Mouse (Mus musculus) embryonic facial prominence, embryonic 15.5 days (tissue): ENCODE measurements around the gene Tas2r143. TPM values are rescaled to one million over a fixed set of nuclear protein-coding genes. Genes with fewer than 3 reads are reported as not detected.

Experiments
- ATAC-seq: fragments of 200-750 bp; cut with Nextera tagmentation; 2 replicates; pipeline ENCODE4 v1.8.0; 2017; ENCODE audit warnings: low read depth, moderate TSS enrichment; ENCODE audit not compliant: insufficient number of reproducible peaks, low FRiP score, low TSS enrichment
- H3K27ac ChIP-seq: fragments of 300-500 bp; sonication (generic); replicated peaks from 2 replicates; pipeline ENCODE4 v1.5.1; 2015; ENCODE audit warnings: mild to moderate bottlenecking, inconsistent platforms
- H3K27me3 ChIP-seq: fragments of 300-500 bp; sonication (generic); 2 replicates; pipeline ENCODE4 v1.6.1; 2015; ENCODE audit warnings: inconsistent platforms
- H3K36me3 ChIP-seq: fragments of 300-500 bp; sonication (generic); 2 replicates; pipeline ENCODE4 v1.6.1; 2015; ENCODE audit warnings: mild to moderate bottlenecking, inconsistent platforms
- H3K4me1 ChIP-seq: fragments of 300-500 bp; sonication (generic); 2 replicates; pipeline ENCODE4 v1.6.1; 2015; ENCODE audit warnings: inconsistent platforms
- H3K4me2 ChIP-seq: fragments of 300-500 bp; sonication (generic); replicated peaks from 2 replicates; pipeline ENCODE4 v1.6.1; 2015; ENCODE audit warnings: mild to moderate bottlenecking, inconsistent platforms
- H3K4me3 ChIP-seq: fragments of 300-500 bp; sonication (generic); replicated peaks from 2 replicates; pipeline ENCODE4 v1.5.1; 2015; ENCODE audit warnings: mild to moderate bottlenecking, inconsistent platforms
- H3K9ac ChIP-seq: fragments of 300-500 bp; sonication (generic); 2 replicates; pipeline ENCODE4 v1.6.1; 2015; ENCODE audit warnings: inconsistent platforms
- H3K9me3 ChIP-seq: fragments of 300-500 bp; sonication (generic); replicated peaks from 2 replicates; pipeline ENCODE4 v1.6.1; 2016; ENCODE audit warnings: inconsistent platforms
- WGBS: fragments of 180-500 bp; shearing (Covaris S2); methylation state at CpG from one replicate; pipeline ENCODE4 v1.1.7; 2015; 5-methylcytosine and 5-hydroxymethylcytosine counted together
- polyA plus RNA-seq: library from polyadenylated mRNA; unstranded; fragments of >200 nt; fragmentation: Nextera tagmentation; extraction: Ambion mirVana; gene quantifications from 2 replicates; pipeline ENCODE4 v1.2.1, GENCODE M21; 2015

Tas2r143 gene
- polyA plus RNA-seq, 1 experiment from 2014 or later = not detected

- Histone ChIP-seq H3K4me1 (peaks cover 18% of the 10 kb centered on the region), H3K4me3 (no peak overlapping the region), H3K36me3 (no peaks in the 10 kb centered on the region), H3K9me3 (no peaks in the 10 kb centered on the region), H3K27ac (peak overlapping the region; percentile 18; the same call in 1 of the 2 replicates), H3K27me3 (no peaks in the 10 kb centered on the region), H3K9ac (no peak overlapping the region), H3K4me2 (no peak overlapping the region)
- ATAC-seq = no peak
- WGBS = 37% methylated on average over 3 of the region's 3 CpGs
Measured at GRCm38 (mm10) chr6:42379551-42379950, 20.5 kb upstream of the Tas2r143 start.

GRCm38 (mm10) chr6:42380416-42381144 is 19.5 kb upstream of the Tas2r143 start:
- Histone ChIP-seq H3K4me3 (no peak overlapping the region), H3K4me1 (peaks cover 10% of the 10 kb centered on the region), H3K9ac (no peak overlapping the region), H3K36me3 (no peaks in the 10 kb centered on the region), H3K9me3 (no peaks in the 10 kb centered on the region), H3K4me2 (no peak overlapping the region), H3K27ac (no peak overlapping the region), H3K27me3 (no peaks in the 10 kb centered on the region)
- no peak for ATAC-seq
- WGBS = 17% methylated on average over 8 of the region's 8 CpGs

- Histone ChIP-seq H3K36me3 (no peaks in the 10 kb centered on the region), H3K4me2 (no peak overlapping the region)
Measured at GRCm38 (mm10) chr6:42381221-42381620, 18.8 kb upstream of the Tas2r143 start.

GRCm38 (mm10) chr6:42381916-42382381 is 18.1 kb upstream of the Tas2r143 start:
- H3K9me3 ChIP-seq = no peaks in the 10 kb centered on the region
- H3K27me3 ChIP-seq = no peaks in the 10 kb centered on the region
- WGBS = 42% methylated on average over 9 of the region's 9 CpGs
- no peak overlapping the region for H3K9ac ChIP-seq
- no peaks in the 10 kb centered on the region for H3K36me3 ChIP-seq
- ATAC-seq = no peak
- peaks cover 10% of the 10 kb centered on the region for H3K4me1 ChIP-seq
- 0 out of 2 replicates have a peak overlapping the region, but pooled peaks have one; percentile 13 for H3K27ac ChIP-seq
- H3K4me3 ChIP-seq = no peak overlapping the region
- H3K4me2 ChIP-seq = no peak overlapping the region

More at GRCm38 (mm10) chr6:42381221-42381620, 18.8 kb upstream of the Tas2r143 start:
- Histone ChIP-seq H3K4me3 (no peak overlapping the region), H3K9me3 (no peaks in the 10 kb centered on the region), H3K9ac (no peak overlapping the region), H3K27me3 (no peaks in the 10 kb centered on the region), H3K4me1 (peaks cover 10% of the 10 kb centered on the region), H3K27ac (no peak overlapping the region)
- no peak for ATAC-seq
- 46% methylated on average over 2 of the region's 2 CpGs for WGBS

GRCm38 (mm10) chr6:42383360-42383759 is 16.7 kb upstream of the Tas2r143 start:
- Histone ChIP-seq H3K4me1 (peaks cover 10% of the 10 kb centered on the region), H3K27ac (no peak overlapping the region), H3K4me3 (no peak overlapping the region), H3K9me3 (no peaks in the 10 kb centered on the region), H3K4me2 (no peak overlapping the region), H3K36me3 (no peaks in the 10 kb centered on the region), H3K27me3 (no peaks in the 10 kb centered on the region), H3K9ac (no peak overlapping the region)
- WGBS = 89% methylated on average over 5 of the region's 5 CpGs
- no peak for ATAC-seq

GRCm38 (mm10) chr6:42385635-42386034 is 14.4 kb upstream of the Tas2r143 start:
- H3K4me3 ChIP-seq = no peak overlapping the region
- no peaks in the 10 kb centered on the region for H3K9me3 ChIP-seq
- H3K4me2 ChIP-seq = no peak overlapping the region
- H3K36me3 ChIP-seq = no peaks in the 10 kb centered on the region
- no peak overlapping the region for H3K9ac ChIP-seq
- H3K4me1 ChIP-seq = peaks cover 10% of the 10 kb centered on the region
- no peak for ATAC-seq
- 66% methylated on average over 4 of the region's 4 CpGs for WGBS
- H3K27me3 ChIP-seq = no peaks in the 10 kb centered on the region
- H3K27ac ChIP-seq = no peak overlapping the region

GRCm38 (mm10) chr6:42391796-42392330 is 8.2 kb upstream of the Tas2r143 start:
- no peaks in the 10 kb centered on the region for H3K36me3 ChIP-seq
- H3K27ac ChIP-seq = no peak overlapping the region
- WGBS = 42% methylated on average over 2 of the region's 2 CpGs
- no peaks in the 10 kb centered on the region for H3K9me3 ChIP-seq
- no peak for ATAC-seq
- no peak overlapping the region for H3K4me3 ChIP-seq
- H3K27me3 ChIP-seq = no peaks in the 10 kb centered on the region
- H3K9ac ChIP-seq = no peak overlapping the region
- H3K4me1 ChIP-seq = peaks cover 2% of the 10 kb centered on the region; the same call in 1 of the 2 replicates
- no peak overlapping the region for H3K4me2 ChIP-seq

- Histone ChIP-seq H3K27me3 (no peaks in the 10 kb centered on the region), H3K9ac (no peak overlapping the region), H3K4me3 (no peak overlapping the region), H3K27ac (peak overlapping the region; percentile 23; the same call in 1 of the 2 replicates), H3K9me3 (no peaks in the 10 kb centered on the region), H3K4me1 (peaks cover 6% of the 10 kb centered on the region; the same call in 1 of the 2 replicates), H3K4me2 (no peak overlapping the region), H3K36me3 (no peaks in the 10 kb centered on the region)
- peak; percentile 69 for ATAC-seq
- 41% methylated on average over 9 of the region's 9 CpGs for WGBS
Measured at GRCm38 (mm10) chr6:42395960-42396809, 3.9 kb upstream of the Tas2r143 start.

- ATAC-seq = no peak
- Histone ChIP-seq H3K27me3 (no peaks in the 10 kb centered on the region), H3K9me3 (no peaks in the 10 kb centered on the region), H3K9ac (no peak overlapping the region), H3K4me2 (no peak overlapping the region), H3K36me3 (no peaks in the 10 kb centered on the region), H3K4me1 (peaks cover 6% of the 10 kb centered on the region; the same call in 1 of the 2 replicates), H3K27ac (peak overlapping the region; percentile 59), H3K4me3 (no peak overlapping the region)
- 67% methylated on average over 3 of the region's 3 CpGs for WGBS
Measured at GRCm38 (mm10) chr6:42397041-42397657, 2.9 kb upstream of the Tas2r143 start.

GRCm38 (mm10) chr6:42398285-42398684 is 1.8 kb upstream of the Tas2r143 start:
- WGBS = 85% methylated on average over 3 of the region's 3 CpGs
- no peaks in the 10 kb centered on the region for H3K36me3 ChIP-seq
- no peaks in the 10 kb centered on the region for H3K9me3 ChIP-seq

GRCm38 (mm10) chr6:42398998-42399397 is 1.0 kb upstream of the Tas2r143 start:
- no peak overlapping the region for H3K27ac ChIP-seq
- H3K9me3 ChIP-seq = no peaks in the 10 kb centered on the region
- no peak overlapping the region for H3K9ac ChIP-seq
- peaks cover 6% of the 10 kb centered on the region; the same call in 1 of the 2 replicates for H3K4me1 ChIP-seq
- no peak overlapping the region for H3K4me3 ChIP-seq
- no peak overlapping the region for H3K4me2 ChIP-seq
- no peaks in the 10 kb centered on the region for H3K27me3 ChIP-seq
- ATAC-seq = no peak
- WGBS = 83% methylated on average over 1 of the region's 1 CpGs
- H3K36me3 ChIP-seq = no peaks in the 10 kb centered on the region

More at GRCm38 (mm10) chr6:42398285-42398684, 1.8 kb upstream of the Tas2r143 start:
- no peak overlapping the region for H3K4me3 ChIP-seq
- H3K4me1 ChIP-seq = peaks cover 6% of the 10 kb centered on the region; the same call in 1 of the 2 replicates
- H3K27ac ChIP-seq = no peak overlapping the region
- no peak for ATAC-seq
- H3K9ac ChIP-seq = no peak overlapping the region
- H3K27me3 ChIP-seq = no peaks in the 10 kb centered on the region
- no peak overlapping the region for H3K4me2 ChIP-seq
